Mouse (Mus musculus) heart, postnatal 0 days (tissue): ENCODE results near the gene Acvrl1. TPM values are rescaled to one million over a fixed set of nuclear protein-coding genes. Genes with fewer than 3 reads are reported as not detected.

Source experiments
- ATAC-seq: fragments of 200-750 bp; cut with Nextera tagmentation; 2 replicates; pipeline ENCODE4 v1.8.0; 2017; ENCODE audit warnings: low read depth, moderate number of reproducible peaks, moderate library complexity; ENCODE audit not compliant: insufficient read depth
- DNase-seq: peaks from one replicate; pipeline ENCODE4 v3.0.0-alpha.2; 2016; ENCODE audit warnings: low spot score
- H3K27ac ChIP-seq: fragments of 300-500 bp; sonication (generic); 2 replicates; pipeline ENCODE4 v1.5.1; 2014; ENCODE audit warnings: low read depth, mild to moderate bottlenecking
- H3K27me3 ChIP-seq: fragments of 300-500 bp; sonication (generic); 2 replicates; pipeline ENCODE4 v1.6.1; 2014; ENCODE audit warnings: low read length, mixed read lengths; ENCODE audit not compliant: control insufficient read depth, insufficient read depth
- H3K36me3 ChIP-seq: fragments of 300-500 bp; sonication (generic); replicated peaks from 2 replicates; pipeline ENCODE4 v1.6.1; 2014; ENCODE audit warnings: low read length, mixed read lengths; ENCODE audit not compliant: control insufficient read depth, insufficient read depth
- H3K4me1 ChIP-seq: fragments of 300-500 bp; sonication (generic); 2 replicates; pipeline ENCODE4 v1.6.1; 2014; ENCODE audit warnings: antibody characterized with exemption; ENCODE audit not compliant: control insufficient read depth, insufficient read depth
- H3K4me2 ChIP-seq: fragments of 300-500 bp; sonication (generic); 2 replicates; pipeline ENCODE4 v1.6.1; 2014; ENCODE audit warnings: low read depth, mild to moderate bottlenecking, low read length, moderate library complexity
- H3K4me3 ChIP-seq: fragments of 300-500 bp; sonication (generic); 2 replicates; pipeline ENCODE4 v1.5.1; 2014; ENCODE audit warnings: low read depth, low read length
- H3K9ac ChIP-seq: fragments of 300-500 bp; sonication (generic); replicated peaks from 2 replicates; pipeline ENCODE4 v1.6.1; 2014; ENCODE audit warnings: low read depth, low read length, mixed read lengths
- H3K9me3 ChIP-seq: fragments of 300-500 bp; sonication (generic); replicated peaks from 2 replicates; pipeline ENCODE4 v1.6.1; 2016; ENCODE audit warnings: low read length; ENCODE audit not compliant: control insufficient read depth
- CTCF ChIP-seq: IDR thresholded peaks from 2 replicates; pipeline ENCODE4 v1.5.1; 2016; ENCODE audit warnings: antibody characterized with exemption, control low read depth, low read depth
- EP300 ChIP-seq: IDR thresholded peaks from 2 replicates; pipeline ENCODE4 v1.6.1; 2016; ENCODE audit warnings: antibody characterized with exemption, low read depth
- WGBS: fragments of 180-500 bp; shearing (Covaris S2); extraction: QIAGEN DNeasy Blood & Tissue Kit; methylation state at CpG from one replicate; pipeline ENCODE4 v1.1.7; 2014; 5-methylcytosine and 5-hydroxymethylcytosine counted together
- microRNA-seq: library from miRNA; unstranded; fragments of <30 nt; microRNA quantifications from one replicate; pipeline ENCODE4, GENCODE M21; 2016
- polyA plus RNA-seq: library from polyadenylated mRNA; unstranded; fragments of >200 nt; fragmentation: Nextera tagmentation; extraction: Ambion mirVana; gene quantifications from 2 replicates; pipeline ENCODE4 v1.2.1, GENCODE M21; 2015
- total RNA-seq: library from RNA; depleted of rRNA; stranded (reverse); fragments of >200 nt; gene quantifications from 2 replicates; pipeline ENCODE4 v1.2.3, GENCODE M21; 2014; ENCODE audit warnings: low replicate concordance; rRNA removed

Acvrl1 gene
- total and polyA plus RNA-seq, 2 experiments from 2014 or later = 9.3 to 36.0 TPM

GRCm38 (mm10) chr15:101191459-101192259, 63.3 kb downstream of the Acvrl1 start:
- DNase-seq = peak; percentile 40
- Histone ChIP-seq H3K4me2 (peak overlapping the region; percentile 8; the same call in 1 of the 2 replicates), H3K4me3 (no peak overlapping the region), H3K9me3 (no peaks in the 10 kb centered on the region), H3K4me1 (peaks cover 28% of the 10 kb centered on the region), H3K27me3 (no peaks in the 10 kb centered on the region), H3K9ac (no peak overlapping the region), H3K27ac (peak overlapping the region; percentile 66), H3K36me3 (peaks cover 27% of the 10 kb centered on the region)
- 19% methylated on average over 13 of the region's 13 CpGs for WGBS
- peak; percentile 64 for ATAC-seq
- TF ChIP-seq EP300 (no peak), CTCF (no peak)

GRCm38 (mm10) chr15:101192260-101192640, 63.9 kb downstream of the Acvrl1 start:
- H3K36me3 ChIP-seq = peaks cover 27% of the 10 kb centered on the region
- H3K27ac ChIP-seq = 0 out of 2 replicates have a peak overlapping the region, but pooled peaks have one; percentile 1
- H3K4me2 ChIP-seq = no peak overlapping the region; the same call in 1 of the 2 replicates
- H3K27me3 ChIP-seq = no peaks in the 10 kb centered on the region
- TF ChIP-seq EP300 = no peak
- TF ChIP-seq CTCF = no peak
- H3K9ac ChIP-seq = no peak overlapping the region
- WGBS = 36% methylated on average over 7 of the region's 7 CpGs
- DNase-seq (no peak), ATAC-seq (no peak)
- H3K4me3 ChIP-seq = no peak overlapping the region
- H3K4me1 ChIP-seq = peaks cover 28% of the 10 kb centered on the region
- H3K9me3 ChIP-seq = no peaks in the 10 kb centered on the region

GRCm38 (mm10) chr15:101192651-101193050, 64.3 kb downstream of the Acvrl1 start:
- 48% methylated on average over 7 of the region's 7 CpGs for WGBS
- H3K27me3 ChIP-seq = no peaks in the 10 kb centered on the region
- no peak overlapping the region for H3K4me2 ChIP-seq
- peaks cover 28% of the 10 kb centered on the region for H3K4me1 ChIP-seq
- H3K36me3 ChIP-seq = peaks cover 27% of the 10 kb centered on the region
- TF ChIP-seq CTCF (no peak), EP300 (no peak)
- no peak overlapping the region for H3K9ac ChIP-seq
- no peak overlapping the region for H3K4me3 ChIP-seq
- no peaks in the 10 kb centered on the region for H3K9me3 ChIP-seq
- 0 out of 2 replicates have a peak overlapping the region, but pooled peaks have one; percentile 1 for H3K27ac ChIP-seq
- DNase-seq (no peak), ATAC-seq (no peak)

GRCm38 (mm10) chr15:101193971-101194370, 65.6 kb downstream of the Acvrl1 start:
- H3K27ac ChIP-seq = no peak overlapping the region
- no peaks in the 10 kb centered on the region for H3K27me3 ChIP-seq
- no peak overlapping the region for H3K9ac ChIP-seq
- H3K4me3 ChIP-seq = no peak overlapping the region
- DNase-seq (no peak), ATAC-seq (no peak)
- WGBS = 89% methylated on average over 6 of the region's 6 CpGs
- no peaks in the 10 kb centered on the region for H3K9me3 ChIP-seq
- H3K4me2 ChIP-seq = no peak overlapping the region
- peaks cover 33% of the 10 kb centered on the region for H3K36me3 ChIP-seq
- H3K4me1 ChIP-seq = peaks cover 28% of the 10 kb centered on the region
- TF ChIP-seq CTCF = no peak
- no peak for TF ChIP-seq EP300

Small RNA genes within 50 kb of the gene (microRNA-seq; reads per million reads assigned to microRNA genes)
- gene Mir6962 = 0.54 reads per million

Other genes with a start within 250 kb of the Acvrl1 start
- not detected in 2 replicates for gene Gm47841, start 81.1 kb upstream of the Acvrl1 start, total RNA-seq
- gene Gm47841, start 81.1 kb upstream of the Acvrl1 start, polyA plus RNA-seq = not detected in 2 replicates
- gene Fignl2, start 50.0 kb upstream of the Acvrl1 start, total RNA-seq = 3.9 and 4.1 TPM in 2 replicates
- 0.05 and 0.12 TPM in 2 replicates for gene Fignl2, start 50.0 kb upstream of the Acvrl1 start, polyA plus RNA-seq
- gene Ankrd33, start 12.8 kb upstream of the Acvrl1 start, total RNA-seq = not detected in 2 replicates
- not detected in 2 replicates for gene Ankrd33, start 12.8 kb upstream of the Acvrl1 start, polyA plus RNA-seq
- gene Acvr1b, start 45.5 kb downstream of the Acvrl1 start, total RNA-seq = 22.3 and 25.9 TPM in 2 replicates
- 5.2 and 5.8 TPM in 2 replicates for gene Acvr1b, start 45.5 kb downstream of the Acvrl1 start, polyA plus RNA-seq
- gene Grasp, start 95.7 kb downstream of the Acvrl1 start, total RNA-seq = 8.0 and 21.3 TPM in 2 replicates
- gene Grasp, start 95.7 kb downstream of the Acvrl1 start, polyA plus RNA-seq = 2.0 and 2.3 TPM in 2 replicates
- 40.2 and 56.0 TPM in 2 replicates for gene Nr4a1, start 125.7 kb downstream of the Acvrl1 start, total RNA-seq
- 7.4 and 8.6 TPM in 2 replicates for gene Nr4a1, start 125.7 kb downstream of the Acvrl1 start, polyA plus RNA-seq
- 43.7 and 61.6 TPM in 2 replicates for gene Atg101, start 155.8 kb downstream of the Acvrl1 start, total RNA-seq
- 48.6 and 53.4 TPM in 2 replicates for gene Atg101, start 155.8 kb downstream of the Acvrl1 start, polyA plus RNA-seq
- gene 6030408B16Rik, start 164.7 kb downstream of the Acvrl1 start, total RNA-seq = 6.5 and 8.4 TPM in 2 replicates
- gene 6030408B16Rik, start 164.7 kb downstream of the Acvrl1 start, polyA plus RNA-seq = 6.4 and 8.1 TPM in 2 replicates
- 5.9 and 12.0 TPM in 2 replicates for gene Krt80, start 241.6 kb downstream of the Acvrl1 start, total RNA-seq
- 1.8 and 2.2 TPM in 2 replicates for gene Krt80, start 241.6 kb downstream of the Acvrl1 start, polyA plus RNA-seq